Mouse (Mus musculus): ENCODE results near the gene Rpl12. TPM values are rescaled to one million over a fixed set of nuclear protein-coding genes. Genes with fewer than 3 reads are reported as not detected.

Gene Rpl12
- polyA plus RNA-seq, 1 experiment from 2014 or later: 151 TPM

GRCm38 (mm10) chr2:33014877-33015276 lies 53.5 kb downstream of the Rpl12 start:
- Histone ChIP-seq H3K4me1 (replicated peaks; ENCODE audit: control insufficient read depth, insufficient read depth, low read length) (no peaks in the 10 kb centered on the region), H3K4me2 (ENCODE audit: low read depth, low read length) (no peak overlapping the region), H3K36me3 (ENCODE audit: control insufficient read depth, insufficient read depth, low read length) (no peaks in the 10 kb centered on the region), H3K27me3 (ENCODE audit: control insufficient read depth, insufficient read depth, low read depth, low read length) (no peaks in the 10 kb centered on the region), H3K4me3 (ENCODE audit: low read length) (no peak overlapping the region), H3K9me3 (ENCODE audit: control insufficient read depth, low read length) (no peaks in the 10 kb centered on the region), H3K9ac (ENCODE audit: low read length) (no peak overlapping the region), H3K27ac (ENCODE audit: low read length) (no peak overlapping the region)
- no peak for ATAC-seq (ENCODE audit: low read depth)
- WGBS: 86% methylated on average over 5 of the region's 5 CpGs

Other genes with a start within 250 kb of the Rpl12 start
- gene Cdk9, start 248.5 kb upstream of the Rpl12 start, polyA plus RNA-seq (2015; fragmentation: Nextera tagmentation; extraction: Ambion mirVana): 77.2 and 85.1 TPM in 2 replicates
- 43.2 and 46.2 TPM in 2 replicates for gene Sh2d3c, start 240.5 kb upstream of the Rpl12 start, polyA plus RNA-seq (2015; fragmentation: Nextera tagmentation; extraction: Ambion mirVana)
- gene 6330409D20Rik, start 220.5 kb upstream of the Rpl12 start, polyA plus RNA-seq (2015; fragmentation: Nextera tagmentation; extraction: Ambion mirVana): 0.34 and 0.43 TPM in 2 replicates
- gene Tor2a, start 204.3 kb upstream of the Rpl12 start, polyA plus RNA-seq (2015; fragmentation: Nextera tagmentation; extraction: Ambion mirVana): 61.7 and 63.5 TPM in 2 replicates
- 1.2 and 2.1 TPM in 2 replicates for gene Ttc16, start 185.9 kb upstream of the Rpl12 start, polyA plus RNA-seq (2015; fragmentation: Nextera tagmentation; extraction: Ambion mirVana)
- 4.1 and 4.5 TPM in 2 replicates for gene Ptrh1, start 185.8 kb upstream of the Rpl12 start, polyA plus RNA-seq (2015; fragmentation: Nextera tagmentation; extraction: Ambion mirVana)
- gene Cfap157, start 177.1 kb upstream of the Rpl12 start, polyA plus RNA-seq (2015; fragmentation: Nextera tagmentation; extraction: Ambion mirVana): 2.1 and 2.4 TPM in 2 replicates
- 21.9 and 24.1 TPM in 2 replicates for gene Stxbp1, start 114.3 kb upstream of the Rpl12 start, polyA plus RNA-seq (2015; fragmentation: Nextera tagmentation; extraction: Ambion mirVana)
- 133 and 141 TPM in 2 replicates for gene Fam129b, start 85.4 kb upstream of the Rpl12 start, polyA plus RNA-seq (2015; fragmentation: Nextera tagmentation; extraction: Ambion mirVana)
- gene Lrsam1, start 55 bp downstream of the Rpl12 start, polyA plus RNA-seq (2015; fragmentation: Nextera tagmentation; extraction: Ambion mirVana): 9.3 and 10.6 TPM in 2 replicates
- 19.2 and 20.6 TPM in 2 replicates for gene Slc2a8, start 20.5 kb downstream of the Rpl12 start, polyA plus RNA-seq (2015; fragmentation: Nextera tagmentation; extraction: Ambion mirVana)
- 9.3 and 11.0 TPM in 2 replicates for gene Garnl3, start 170.1 kb downstream of the Rpl12 start, polyA plus RNA-seq (2015; fragmentation: Nextera tagmentation; extraction: Ambion mirVana)